ENCODE assay signal across 16 mouse cellular contexts in genomic region chrX:77360551-77360950, GRCm38 (mm10).
"Had no signal": no experiment of that assay in that cellular context is flagged by ENCODE, and none has a peak within 500 bp of the region (broad histone marks: within the 10 kb centered on the region; RNA-seq: fewer than 3 reads in every experiment).

No protein-coding gene starts in this region.

- H3K9me3 ChIP-seq: limb, embryonic 12.5 days; liver, embryonic 13.5 days; lung, embryonic 15.5 days; midbrain, embryonic 13.5 days had no signal

- H3K4me3 ChIP-seq: limb, embryonic 12.5 days; liver, embryonic 13.5 days; lung, embryonic 15.5 days; midbrain, embryonic 13.5 days had no signal

- ATAC-seq: liver, postnatal 0 days; midbrain, embryonic 13.5 days had no signal

- H3K27ac ChIP-seq: limb, embryonic 12.5 days; liver, embryonic 13.5 days; lung, embryonic 15.5 days; macrophage; midbrain, embryonic 13.5 days had no signal

- H3K27me3 ChIP-seq: limb, embryonic 12.5 days; liver, embryonic 13.5 days; lung, embryonic 15.5 days; midbrain, embryonic 13.5 days had no signal

- H3K4me2 ChIP-seq: limb, embryonic 12.5 days; liver, embryonic 13.5 days; lung, embryonic 15.5 days; midbrain, embryonic 13.5 days had no signal

- H3K4me1 ChIP-seq: limb, embryonic 12.5 days; liver, embryonic 13.5 days; lung, embryonic 15.5 days; midbrain, embryonic 13.5 days had no signal

- DNase-seq: kidney, postnatal 25 days; layer of hippocampus, adult 9-11 months; layer of hippocampus, postnatal 36 days; liver; liver, embryonic 13.5 days; liver, postnatal 0 days; lung, postnatal 14 days; right cerebral cortex, adult 18-20 months; right cerebral cortex, postnatal 4 days; spleen, adult 18-20 months; thymus, adult 18-20 months; thymus, postnatal 14 days had no signal

- H3K9ac ChIP-seq: limb, embryonic 12.5 days; liver, embryonic 13.5 days; liver, postnatal 0 days; lung, embryonic 15.5 days; midbrain, embryonic 13.5 days had no signal

- H3K36me3 ChIP-seq: limb, embryonic 12.5 days; liver, embryonic 13.5 days; lung, embryonic 15.5 days; midbrain, embryonic 13.5 days had no signal
